Mouse (Mus musculus) gastrocnemius, adult 18-20 months (tissue): ENCODE measurements around the gene Nudt14. TPM values are rescaled to one million over a fixed set of nuclear protein-coding genes. Genes with fewer than 3 reads are reported as not detected.

Source experiments
- DNase-seq: peaks from one replicate; pipeline ENCODE4 v3.0.0; 2021; ENCODE audit warnings: low spot score
- long read RNA-seq, 2 experiments: library from polyadenylated mRNA; stranded (forward); transcript quantifications; one replicate each; pipeline ENCODE4 v2.0.0; 2021
- total RNA-seq, 2 experiments: library from RNA; stranded (reverse); gene quantifications; 2 replicates each; pipeline ENCODE4 v1.2.3; 2021

Gene Nudt14
- 1 to 10 TPM; 6.5 to 7.6 TPM for total RNA-seq
- long read RNA-seq, experiment 1, partial matches to known transcripts, result 0 of 8 reads
- long read RNA-seq, experiment 1, other reads (novel, unspliced or antisense), result 1 of 8 reads
- long read RNA-seq, experiment 2, transcript Nudt14-202 (5 exons, 1,241 nt), result major isoform, 5 of 7 reads
- long read RNA-seq, experiment 2, partial matches to known transcripts, result 0 of 7 reads
- long read RNA-seq, experiment 2, other reads (novel, unspliced or antisense), result 0 of 7 reads

- DNase-seq, result peak; percentile 79
Measured at GRCm38 (mm10) chr12:112941776-112942713, at the start of gene Nudt14. Gene Nudt14, minus strand, starts transcription at chr12:112942124.

DNA sequence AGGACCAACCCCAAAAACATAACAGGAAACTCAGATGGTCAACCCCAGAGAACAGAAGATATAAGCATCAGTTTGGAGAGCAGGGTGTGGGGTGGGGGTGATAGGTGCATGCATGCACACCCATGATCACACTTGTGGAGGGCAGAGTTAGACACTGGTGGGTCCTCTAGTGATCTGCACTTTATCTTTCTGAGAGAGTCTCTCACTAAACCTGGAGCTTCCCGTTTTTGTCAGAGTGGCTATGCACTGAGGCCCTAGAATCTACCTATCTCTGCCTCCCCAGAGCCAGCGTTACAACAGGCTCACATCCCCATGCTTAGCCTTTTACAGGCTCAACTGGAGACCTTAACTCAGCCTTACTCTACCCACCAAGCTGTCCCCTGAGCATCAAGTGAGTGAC, 49.5 kb upstream of the Nudt14 start:
- DNase-seq, result no peak

GRCm38 (mm10) chr12:112990706-112991405, 48.9 kb upstream of the Nudt14 start:
- DNase-seq, result no peak

GRCm38 (mm10) chr12:112987877-112988276, 46.0 kb upstream of the Nudt14 start:
- peak; percentile 32 for DNase-seq

DNA sequence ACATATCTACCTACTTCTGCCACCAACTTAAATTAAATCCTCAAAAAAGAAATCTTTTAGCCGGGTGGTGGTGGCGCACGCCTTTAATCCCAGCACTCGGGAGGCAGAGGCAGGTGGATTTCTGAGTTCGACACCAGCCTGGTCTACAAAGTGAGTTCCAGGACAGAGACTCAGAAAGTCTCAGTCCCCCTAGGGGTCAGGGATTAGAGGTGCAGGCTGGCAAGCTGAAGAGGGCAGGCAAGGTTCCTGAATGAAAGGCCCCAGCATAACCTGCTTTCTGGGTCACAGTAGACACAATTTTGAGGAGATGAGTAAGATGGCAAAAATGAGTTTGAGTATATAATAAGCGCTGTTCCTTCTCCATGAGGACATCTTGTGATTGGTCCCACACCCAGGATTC, 43.4 kb upstream of the Nudt14 start:
- no peak for DNase-seq

- DNase-seq, result no peak
Measured at GRCm38 (mm10) chr12:112982031-112982430, 40.1 kb upstream of the Nudt14 start.

DNA sequence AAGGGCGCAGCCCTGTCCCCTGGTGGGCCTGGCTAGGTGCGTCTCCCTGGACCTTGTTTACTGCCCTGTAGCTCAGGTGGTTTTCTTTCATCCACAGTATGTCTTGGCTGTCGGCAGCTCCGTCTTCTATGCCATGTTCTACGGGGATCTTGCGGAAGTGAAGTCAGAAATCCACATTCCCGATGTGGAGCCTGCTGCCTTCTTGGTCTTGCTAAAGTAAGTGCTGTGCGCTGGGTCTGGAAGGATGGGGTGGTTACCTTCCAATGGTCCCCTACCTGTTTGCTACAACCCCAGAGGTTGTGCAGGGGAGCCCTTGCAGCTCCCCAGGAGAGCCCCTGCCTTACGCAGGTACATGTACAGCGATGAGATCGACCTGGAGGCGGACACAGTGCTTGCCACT, 35.2 kb upstream of the Nudt14 start:
- DNase-seq, result no peak

GRCm38 (mm10) chr12:112976371-112977073, 34.6 kb upstream of the Nudt14 start, which contains the start of gene Btbd6:
Gene Btbd6, plus strand, starts transcription at chr12:112976482.
- peak; percentile 84 for DNase-seq

DNA sequence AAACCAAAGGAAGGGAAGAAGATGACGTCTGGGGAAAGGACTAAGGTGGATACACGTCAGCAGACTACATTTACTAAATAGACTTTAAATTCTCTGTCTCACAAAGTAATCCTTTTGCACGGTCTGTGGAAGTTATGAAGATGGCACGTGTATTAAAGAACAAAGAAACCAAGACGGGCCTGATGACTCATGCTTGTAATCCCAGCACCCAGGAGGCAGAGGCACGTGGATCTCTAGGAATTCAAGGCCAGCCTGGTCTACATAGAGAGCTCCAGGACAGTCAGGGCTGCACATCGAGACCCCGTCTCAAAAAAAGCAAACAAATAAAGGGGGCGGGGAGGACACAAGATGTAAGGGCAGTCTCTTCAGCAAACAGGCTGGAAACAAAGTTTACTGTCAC, 32.8 kb upstream of the Nudt14 start:
- DNase-seq, result no peak

GRCm38 (mm10) chr12:112969616-112970015, 27.7 kb upstream of the Nudt14 start:
- DNase-seq, result no peak

GRCm38 (mm10) chr12:112968943-112969342, 27.0 kb upstream of the Nudt14 start:
- DNase-seq, result no peak

GRCm38 (mm10) chr12:112965783-112966182, 23.9 kb upstream of the Nudt14 start:
- DNase-seq, result no peak

DNA sequence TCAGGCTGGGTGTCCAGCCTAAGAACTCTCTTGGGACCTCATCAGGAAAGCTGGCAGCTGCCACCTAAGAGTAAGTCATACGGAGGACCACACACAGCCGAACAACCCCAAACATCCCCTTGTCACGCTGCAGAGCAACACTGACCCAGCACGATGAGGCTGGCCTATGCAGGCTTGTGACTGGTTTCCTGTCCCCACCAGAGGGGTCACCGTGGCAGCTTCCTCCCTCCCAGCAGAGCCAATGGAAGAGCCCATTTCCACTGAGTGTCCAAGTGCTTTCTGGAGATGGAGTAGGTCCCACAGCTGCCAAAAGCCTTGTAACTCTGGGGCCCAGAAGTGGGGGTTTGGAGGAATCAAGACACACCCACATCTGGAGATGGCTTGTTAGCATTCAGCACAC, 19.9 kb upstream of the Nudt14 start:
- DNase-seq, result no peak

GRCm38 (mm10) chr12:112961428-112961827, 19.5 kb upstream of the Nudt14 start:
- DNase-seq, result peak; percentile 74

- DNase-seq, result no peak
Measured at GRCm38 (mm10) chr12:112959421-112959820, 17.5 kb upstream of the Nudt14 start.

- DNase-seq, result peak; percentile 43
Measured at GRCm38 (mm10) chr12:112958303-112958702, 16.4 kb upstream of the Nudt14 start.

- peak; percentile 79 for DNase-seq
Measured at GRCm38 (mm10) chr12:112955800-112956199, 13.9 kb upstream of the Nudt14 start.

DNA sequence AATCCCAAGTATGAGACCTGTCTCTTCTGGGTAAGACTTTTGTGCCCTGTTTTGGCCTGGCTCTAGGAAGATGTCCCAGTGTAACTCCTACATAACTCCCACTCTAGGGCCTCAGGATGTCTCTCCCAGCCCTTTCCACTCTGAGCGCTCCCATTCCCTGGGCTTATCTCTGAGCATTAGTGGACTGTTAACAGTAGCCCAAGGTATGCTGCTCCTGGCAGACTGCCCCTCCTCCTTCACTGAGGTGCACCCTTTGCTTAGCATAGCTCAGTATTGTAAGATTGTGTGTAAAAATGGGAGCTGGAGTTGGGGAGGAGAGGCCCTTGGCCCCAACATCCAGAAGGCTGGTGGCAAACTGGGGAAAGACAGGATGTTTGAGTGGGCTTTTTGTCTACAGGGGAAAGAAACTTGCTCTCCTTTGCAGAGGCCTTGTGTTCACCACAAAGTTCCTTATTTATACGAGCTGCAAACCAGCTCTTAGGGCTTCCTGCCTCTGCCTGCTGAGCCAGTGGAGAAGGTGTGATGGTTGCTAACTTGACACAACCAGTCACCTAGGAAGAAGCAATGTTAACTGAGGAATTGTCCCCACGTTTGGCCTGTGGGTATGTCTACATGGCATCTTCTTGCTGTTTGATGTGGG, 11.1 kb upstream of the Nudt14 start:
- DNase-seq, result no peak

DNA sequence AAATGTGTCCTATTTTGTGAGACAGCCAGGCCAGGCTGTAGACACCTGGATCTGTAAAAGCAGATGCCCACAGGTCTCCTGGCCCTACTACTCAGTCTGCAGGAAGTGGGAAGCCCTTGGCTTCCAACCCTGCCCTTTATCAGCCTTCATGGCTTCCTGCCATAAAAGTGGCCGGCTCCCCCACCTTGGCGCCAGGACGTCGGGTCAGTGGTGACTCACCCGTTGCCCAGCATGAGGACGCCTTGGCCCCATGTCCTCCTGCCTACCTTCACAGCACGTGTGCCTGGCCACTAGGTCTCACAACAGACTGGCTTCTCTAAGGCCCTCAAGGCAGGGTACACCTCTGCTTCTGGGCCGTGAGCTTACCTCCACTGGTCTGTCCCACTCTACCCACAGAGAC, 10.5 kb upstream of the Nudt14 start:
- peak; percentile 42 for DNase-seq

GRCm38 (mm10) chr12:112951150-112951842, 9.4 kb upstream of the Nudt14 start:
- DNase-seq, result no peak
